Mouse (Mus musculus): ENCODE data around the gene Gpx5.

DNA sequence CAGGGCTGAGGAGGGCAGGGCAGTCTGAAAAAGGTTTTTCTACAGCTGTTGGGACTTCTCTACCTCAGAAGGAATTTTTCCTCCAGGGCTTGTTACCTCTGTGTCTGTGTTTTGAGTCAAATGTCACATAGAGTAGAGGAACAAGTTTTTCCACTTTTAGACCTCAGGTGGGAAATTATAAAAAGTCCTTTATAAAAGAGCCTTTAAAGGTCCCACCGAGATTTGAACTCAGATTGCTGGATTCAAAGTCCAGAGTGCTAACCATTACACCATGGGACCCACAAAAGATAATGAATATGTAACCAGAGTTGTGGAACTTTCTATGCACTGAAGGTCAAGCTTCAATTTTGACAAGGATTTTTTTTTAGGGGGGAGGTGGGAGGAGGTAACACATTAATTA lies 24.3 kb downstream of the Gpx5 start:
- TF ChIP-seq POLR2A (IDR thresholded peaks at IDR 0.05; ENCODE audit: borderline replicate concordance, insufficient read depth, low read length) (no peak), CTCF (IDR thresholded peaks at IDR 0.05; ENCODE audit: borderline replicate concordance, insufficient read depth, low read depth, low read length) (no peak)
